Mouse (Mus musculus) C2C12 (cell line): ENCODE data around the gene Cnst. TPM values are rescaled to one million over a fixed set of nuclear protein-coding genes. Genes with fewer than 3 reads are reported as not detected.

ENCODE experiments used
- H3K27me3 ChIP-seq: one replicate; pipeline ENCODE4 v1.6.1; 2011; ENCODE audit not compliant: control insufficient read depth, insufficient read depth, insufficient read length
- H3K36me3 ChIP-seq: one replicate; pipeline ENCODE4 v1.6.1; 2011; ENCODE audit not compliant: control insufficient read depth, insufficient read depth
- H3K4me3 ChIP-seq: one replicate; pipeline ENCODE4 v1.5.1; 2011; ENCODE audit warnings: mild to moderate bottlenecking, control low read depth; ENCODE audit not compliant: poor library complexity, insufficient read depth, severe bottlenecking
- H3K79me2 ChIP-seq: one replicate; pipeline ENCODE4 v1.6.1; 2011; ENCODE audit not compliant: control insufficient read depth, insufficient read depth
- H3K79me3 ChIP-seq: one replicate; pipeline ENCODE4 v1.6.1; 2011; ENCODE audit warnings: low read depth, control low read depth
- H3ac ChIP-seq: one replicate; pipeline ENCODE3; 2011; ENCODE audit warnings: low read depth; ENCODE audit not compliant: control insufficient read depth, insufficient read length
- CEBPB ChIP-seq: IDR thresholded peaks from one replicate; pipeline ENCODE4 v1.6.1; 2011; ENCODE audit warnings: low read depth, mild to moderate bottlenecking, control low read depth, moderate library complexity
- CTCF ChIP-seq: IDR thresholded peaks from one replicate; pipeline ENCODE4 v1.5.1; 2011; ENCODE audit not compliant: control insufficient read depth, insufficient read depth, insufficient read length
- FOSL1 ChIP-seq: IDR thresholded peaks from one replicate; pipeline ENCODE4 v1.8.0; 2011; ENCODE audit warnings: mild to moderate bottlenecking, low read length; ENCODE audit not compliant: poor library complexity, insufficient read depth, severe bottlenecking
- MAX ChIP-seq: IDR thresholded peaks from one replicate; pipeline ENCODE4 v1.6.1; 2011; ENCODE audit warnings: mild to moderate bottlenecking, control low read depth
- MYOD1 ChIP-seq: IDR thresholded peaks from one replicate; pipeline ENCODE4 v1.6.1; 2011; ENCODE audit warnings: low read depth; ENCODE audit not compliant: control insufficient read depth, insufficient read length
- MYOG ChIP-seq: IDR thresholded peaks from one replicate; pipeline ENCODE4 v1.6.1; 2011; ENCODE audit not compliant: control insufficient read depth, insufficient read length; ENCODE audit errors: extremely low read depth
- USF1 ChIP-seq: IDR thresholded peaks from one replicate; pipeline ENCODE4 v1.6.1; 2011; ENCODE audit warnings: low read depth, mild to moderate bottlenecking, control low read depth, moderate library complexity
- polyA plus RNA-seq: library from polyadenylated mRNA; unstranded; fragments of >200 nt; fragmentation: generic; extraction: Trizol; gene quantifications from one replicate; pipeline ENCODE4 v1.2.1, GENCODE M21; 2012; ENCODE audit warnings: missing spikeins

The Cnst gene
- polyA plus RNA-seq, 1 experiment, result 7.7 TPM

DNA sequence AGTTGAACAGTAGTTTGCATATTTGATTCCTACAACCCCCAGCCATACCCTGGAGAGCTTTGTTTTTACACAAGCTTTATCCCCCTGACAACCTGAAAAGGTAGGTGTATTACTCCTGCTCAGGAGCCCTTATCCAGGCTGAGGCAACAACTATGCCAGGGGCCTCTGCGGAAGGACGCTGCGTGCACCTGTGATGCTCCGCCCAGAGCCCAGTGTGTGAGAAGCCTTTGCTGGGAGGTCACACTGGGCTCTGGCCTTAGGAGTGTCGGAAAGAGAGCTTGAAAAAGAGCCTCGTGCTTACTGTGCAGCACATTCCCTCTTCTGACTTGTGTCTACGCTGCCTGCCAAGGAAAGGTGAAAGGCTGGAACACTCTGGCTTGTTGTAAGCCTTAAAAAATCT lies 6.6 kb downstream of the Cnst start:
- Histone ChIP-seq H3K4me3 (no peak overlapping the region), H3K36me3 (no peaks in the 10 kb centered on the region), H3ac (no peak overlapping the region), H3K79me2 (peaks cover 37% of the 10 kb centered on the region), H3K27me3 (no peaks in the 10 kb centered on the region), H3K79me3 (peaks cover 4% of the 10 kb centered on the region)
- TF ChIP-seq MYOG, result no peak
- TF ChIP-seq MAX, result no peak
- no peak for TF ChIP-seq USF1
- TF ChIP-seq MYOD1, result no peak
- TF ChIP-seq CTCF, result no peak
- no peak for TF ChIP-seq CEBPB
- no peak for TF ChIP-seq FOSL1

DNA sequence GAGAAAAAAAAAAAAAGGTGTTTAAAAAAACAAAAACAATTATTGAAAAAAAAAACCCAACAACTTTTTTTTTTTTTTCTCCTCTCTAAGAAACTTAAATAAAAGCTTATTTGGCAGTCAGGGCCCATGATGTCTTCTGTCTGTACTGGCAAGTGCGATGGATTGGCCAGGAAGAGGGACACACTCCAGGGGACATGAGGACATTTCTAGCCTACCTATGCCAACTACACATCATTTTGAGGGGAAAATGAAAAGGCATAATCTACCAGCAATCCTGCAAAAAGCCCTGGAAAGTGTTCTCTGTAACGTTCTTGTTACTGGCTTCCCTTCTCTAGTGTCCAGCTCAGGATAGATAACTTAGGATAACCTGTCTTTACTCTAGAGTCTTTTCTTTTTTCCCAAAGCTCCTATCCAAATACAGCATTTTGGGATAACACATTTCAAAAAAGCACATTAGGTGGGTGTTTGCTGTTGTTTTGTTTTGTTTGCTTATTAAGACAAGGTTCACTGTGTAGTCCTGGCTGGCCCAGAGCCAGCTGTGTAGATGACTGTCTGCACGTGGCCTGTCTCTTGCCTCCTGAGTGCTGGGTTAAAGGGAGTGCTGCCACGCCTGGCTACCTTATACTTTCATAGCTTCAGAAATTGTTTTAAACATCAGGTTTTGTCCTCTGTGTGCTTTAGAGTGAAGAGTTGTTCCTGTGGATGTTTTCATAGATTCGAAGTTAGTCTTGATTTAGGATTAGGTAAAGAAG lies 7.2 kb downstream of the Cnst start:
- Histone ChIP-seq H3K36me3 (no peaks in the 10 kb centered on the region), H3K79me2 (peaks cover 31% of the 10 kb centered on the region)

DNA sequence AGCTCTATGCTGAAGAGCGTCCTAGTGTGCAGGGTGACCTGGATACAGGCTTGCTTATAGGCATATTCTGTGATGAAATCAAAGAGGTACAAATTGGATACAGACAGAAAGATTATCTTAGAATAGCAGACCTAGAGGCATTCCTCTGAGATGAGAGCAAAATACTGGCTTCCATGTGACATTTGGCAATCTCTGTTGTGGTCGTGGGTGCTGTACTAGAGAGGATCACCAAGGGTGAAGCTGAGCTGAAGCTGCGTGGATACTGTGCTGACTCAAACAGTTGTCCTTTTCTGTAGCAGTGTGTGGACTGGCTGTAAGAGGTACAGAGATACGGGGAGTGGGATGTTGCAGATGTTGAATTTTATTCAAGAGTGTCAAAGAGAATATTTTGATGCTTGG lies 7.8 kb downstream of the Cnst start:
- TF ChIP-seq USF1, result no peak
- no peak for TF ChIP-seq CTCF
- TF ChIP-seq MYOD1, result no peak
- TF ChIP-seq MYOG, result no peak
- no peak for TF ChIP-seq MAX
- no peak for TF ChIP-seq FOSL1
- no peak for TF ChIP-seq CEBPB
- Histone ChIP-seq H3K36me3 (no peaks in the 10 kb centered on the region), H3K27me3 (no peaks in the 10 kb centered on the region), H3K4me3 (no peak overlapping the region), H3K79me2 (peaks cover 25% of the 10 kb centered on the region), H3ac (no peak overlapping the region), H3K79me3 (no peaks in the 10 kb centered on the region)

More for the DNA sequence above, 7.2 kb downstream of the Cnst start:
- H3K27me3 ChIP-seq, result no peaks in the 10 kb centered on the region
- no peak overlapping the region for H3ac ChIP-seq
- TF ChIP-seq FOSL1, result no peak
- no peak for TF ChIP-seq MAX
- no peak for TF ChIP-seq USF1
- no peak for TF ChIP-seq MYOD1
- TF ChIP-seq CTCF, result no peak
- no peak for TF ChIP-seq CEBPB
- TF ChIP-seq MYOG, result no peak
- no peak overlapping the region for H3K4me3 ChIP-seq
- H3K79me3 ChIP-seq, result peaks cover 2% of the 10 kb centered on the region

DNA sequence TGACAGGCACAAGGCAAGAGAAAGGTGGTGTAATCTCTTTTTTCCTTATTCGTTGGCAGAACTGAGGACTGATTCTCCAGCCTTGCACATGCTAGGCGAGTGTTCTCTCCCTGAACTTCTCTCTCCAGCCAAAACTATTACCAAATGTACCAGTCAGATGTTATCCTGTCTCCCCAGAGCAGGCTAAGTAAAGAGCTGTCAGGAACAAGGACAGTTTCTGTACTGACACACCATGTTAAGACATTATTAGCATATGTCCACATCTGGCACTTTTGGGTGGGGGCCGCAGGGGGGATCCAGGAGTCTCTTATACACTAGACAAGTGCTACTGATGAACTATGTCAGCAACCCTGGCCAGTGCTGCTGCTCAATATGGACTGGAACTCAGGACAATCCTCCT lies 10.8 kb downstream of the Cnst start:
- TF ChIP-seq USF1 (no peak), CTCF (no peak), MAX (no peak), MYOG (no peak), MYOD1 (no peak), CEBPB (no peak), FOSL1 (no peak)
- Histone ChIP-seq H3K79me2 (peaks cover 5% of the 10 kb centered on the region), H3K79me3 (no peaks in the 10 kb centered on the region), H3K4me3 (no peak overlapping the region), H3K36me3 (no peaks in the 10 kb centered on the region), H3K27me3 (no peaks in the 10 kb centered on the region), H3ac (no peak overlapping the region)

DNA sequence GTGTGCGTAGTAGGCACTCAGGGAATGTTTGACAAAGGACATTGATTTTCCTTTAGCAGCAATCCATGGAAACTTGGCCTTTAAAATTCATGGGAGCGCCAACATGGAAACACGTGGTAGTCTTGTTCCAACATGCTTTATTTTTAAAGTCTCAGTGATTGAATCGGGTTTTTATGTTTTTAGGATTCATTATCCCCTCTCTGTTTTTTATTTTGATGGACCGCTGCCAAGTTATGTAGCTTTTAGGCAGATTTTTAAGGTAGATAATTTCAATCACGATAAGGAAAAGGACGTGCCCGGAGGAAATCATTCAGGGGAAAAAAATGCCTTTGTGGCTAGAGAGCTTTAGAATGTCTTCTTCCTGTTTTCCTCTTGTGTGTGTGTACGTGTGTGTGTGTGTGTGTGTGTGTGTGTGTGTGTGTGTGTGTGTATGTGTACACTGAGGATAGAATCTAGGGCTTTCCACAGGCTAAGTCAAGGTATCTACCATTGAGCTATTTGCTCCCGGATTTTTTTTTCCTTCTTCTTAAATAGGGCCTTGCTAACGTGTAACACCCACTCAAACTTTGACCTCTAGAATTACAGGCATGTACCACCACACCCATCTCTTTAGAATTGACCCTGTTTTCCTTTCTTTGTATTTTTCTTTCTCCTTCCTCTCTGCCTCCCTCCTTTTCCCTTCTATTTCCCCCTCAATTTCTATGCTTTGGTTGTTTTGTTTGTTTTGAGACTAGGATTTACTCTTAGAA lies 13.4 kb downstream of the Cnst start:
- H3K79me2 ChIP-seq, result peaks cover 5% of the 10 kb centered on the region
- TF ChIP-seq MYOD1, result no peak
- no peak for TF ChIP-seq FOSL1
- H3K4me3 ChIP-seq, result no peak overlapping the region
- H3ac ChIP-seq, result no peak overlapping the region
- H3K79me3 ChIP-seq, result no peaks in the 10 kb centered on the region
- no peaks in the 10 kb centered on the region for H3K27me3 ChIP-seq
- H3K36me3 ChIP-seq, result peaks cover 2% of the 10 kb centered on the region
